Mouse (Mus musculus) midbrain, embryonic 15.5 days (tissue): ENCODE measurements around the gene Frmd6. TPM values are rescaled to one million over a fixed set of nuclear protein-coding genes. Genes with fewer than 3 reads are reported as not detected.
A peak's percentile ranks its signal among the peaks of the same experiment; 100 is the strongest.

Source experiments
- ATAC-seq: fragments of 200-750 bp; cut with Nextera tagmentation; replicated peaks from 2 replicates; pipeline ENCODE4 v1.8.0; 2017; ENCODE audit warnings: moderate TSS enrichment
- H3K27ac ChIP-seq: fragments of 300-500 bp; sonication (generic); 2 replicates; pipeline ENCODE4 v1.5.1; 2015; ENCODE audit warnings: mild to moderate bottlenecking, inconsistent platforms
- H3K27me3 ChIP-seq: fragments of 300-500 bp; sonication (generic); replicated peaks from 2 replicates; pipeline ENCODE4 v1.6.1; 2015; ENCODE audit warnings: inconsistent platforms
- H3K36me3 ChIP-seq: fragments of 300-500 bp; sonication (generic); replicated peaks from 2 replicates; pipeline ENCODE4 v1.6.1; 2015; ENCODE audit warnings: inconsistent platforms
- H3K4me1 ChIP-seq: fragments of 300-500 bp; sonication (generic); 2 replicates; pipeline ENCODE4 v1.6.1; 2015; ENCODE audit warnings: inconsistent platforms
- H3K4me2 ChIP-seq: fragments of 300-500 bp; sonication (generic); 2 replicates; pipeline ENCODE4 v1.6.1; 2015; ENCODE audit warnings: inconsistent platforms, mild to moderate bottlenecking, moderate library complexity
- H3K4me3 ChIP-seq: fragments of 300-500 bp; sonication (generic); 2 replicates; pipeline ENCODE4 v1.5.1; 2015; ENCODE audit warnings: mild to moderate bottlenecking, inconsistent platforms
- H3K9ac ChIP-seq: fragments of 300-500 bp; sonication (generic); 2 replicates; pipeline ENCODE4 v1.6.1; 2015; ENCODE audit warnings: mild to moderate bottlenecking, inconsistent platforms
- H3K9me3 ChIP-seq: fragments of 300-500 bp; sonication (generic); 2 replicates; pipeline ENCODE4 v1.6.1; 2016; ENCODE audit warnings: inconsistent platforms
- WGBS: fragments of 180-500 bp; shearing (Covaris S2); methylation state at CpG from one replicate; pipeline ENCODE4 v1.1.7; 2015; ENCODE audit warnings: mixed read lengths; 5-methylcytosine and 5-hydroxymethylcytosine counted together
- polyA plus RNA-seq: library from polyadenylated mRNA; unstranded; fragments of >200 nt; fragmentation: Nextera tagmentation; extraction: Ambion mirVana; gene quantifications from 2 replicates; pipeline ENCODE4 v1.2.1, GENCODE M21; 2015

Frmd6 gene
- 9.2 and 9.7 TPM in 2 replicates for polyA plus RNA-seq

DNA sequence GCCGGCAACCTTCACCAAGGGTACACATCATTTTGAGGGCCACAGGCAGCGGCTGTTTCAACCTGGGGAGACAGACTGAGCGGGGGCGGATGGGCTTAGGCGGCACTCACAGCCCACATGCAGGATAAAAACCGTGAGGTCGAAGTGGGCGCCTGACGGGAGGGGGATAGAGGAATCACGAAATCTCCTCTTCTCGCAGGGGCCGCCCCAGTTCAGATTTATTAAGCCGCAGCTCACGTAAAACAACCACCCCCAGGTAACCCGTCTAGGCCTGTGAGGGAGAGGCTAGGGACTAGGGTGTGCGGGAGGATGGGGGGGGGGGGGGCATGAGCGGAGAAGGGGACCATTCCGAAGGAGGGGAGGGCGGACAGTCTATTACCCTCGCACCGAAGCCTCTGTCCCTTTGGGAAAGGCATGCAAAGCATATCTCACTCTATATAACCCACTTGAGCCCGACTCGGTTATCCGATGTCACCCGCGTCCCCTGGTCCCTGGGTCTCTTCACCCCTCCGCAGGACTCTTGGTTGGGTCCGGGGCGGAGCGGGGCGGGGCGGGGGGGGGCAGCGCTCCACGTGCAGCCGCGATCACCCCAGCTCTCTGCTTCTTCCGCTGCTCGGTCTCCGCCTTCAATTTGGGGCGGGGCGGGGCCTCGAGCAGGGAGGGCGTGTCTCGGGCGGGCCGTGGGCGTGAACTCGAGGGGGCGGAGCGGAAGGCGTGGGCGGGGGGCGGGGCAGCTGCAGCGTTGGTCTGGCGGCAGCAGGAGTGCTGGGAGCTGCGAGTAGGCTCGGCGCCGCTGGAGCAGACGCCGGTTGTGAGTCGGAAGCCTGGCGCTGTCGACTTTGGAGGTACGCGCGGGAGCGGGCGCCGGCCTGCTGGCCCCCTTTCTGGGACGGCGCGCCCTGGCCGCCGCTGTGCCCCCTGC, at the start of gene Frmd6:
Gene Frmd6 (plus strand): TSS at position 786 of the 922 bp plus-strand sequence.
- no peaks in the 10 kb centered on the region for H3K27me3 ChIP-seq
- H3K4me3 ChIP-seq, result peak within 1 kb of the TSS; percentile 79
- WGBS, result under 1% methylated on average over 74 of the region's 75 CpGs
- peak; percentile 95 for ATAC-seq
- no peaks in the 10 kb centered on the region for H3K9me3 ChIP-seq
- H3K4me2 ChIP-seq, result peak within 1 kb of the TSS; percentile 82
- peak within 1 kb of the TSS; percentile 91 for H3K27ac ChIP-seq
- H3K4me1 ChIP-seq, result peaks cover 28% of the 10 kb centered on the region
- H3K36me3 ChIP-seq, result no peaks in the 10 kb centered on the region
- peak within 1 kb of the TSS; percentile 74 for H3K9ac ChIP-seq

DNA sequence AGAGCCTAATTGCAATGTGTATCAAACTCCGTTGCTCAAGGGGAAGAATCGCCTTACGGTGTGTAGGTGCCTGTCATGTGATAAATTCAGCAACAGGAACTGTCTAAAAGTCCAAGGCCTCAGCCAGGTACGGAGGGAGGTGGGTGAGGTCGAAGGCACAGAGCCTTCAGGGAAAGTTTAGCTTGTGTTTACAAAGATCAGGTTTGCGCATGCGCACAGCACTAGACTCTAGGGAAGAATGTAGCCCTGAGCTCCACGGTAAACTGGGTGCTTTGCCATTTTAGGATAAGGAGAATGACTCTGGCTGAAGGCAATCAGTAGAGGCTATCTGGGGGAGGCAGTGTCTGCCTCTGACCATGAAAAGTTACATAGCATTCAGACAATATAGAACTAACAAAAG, 49.7 kb upstream of the Frmd6 start:
- no peak for ATAC-seq
- Histone ChIP-seq H3K27me3 (no peaks in the 10 kb centered on the region), H3K9ac (no peak overlapping the region), H3K4me3 (no peak overlapping the region), H3K4me2 (no peak overlapping the region), H3K27ac (no peak overlapping the region), H3K4me1 (peaks cover 6% of the 10 kb centered on the region), H3K36me3 (no peaks in the 10 kb centered on the region), H3K9me3 (no peaks in the 10 kb centered on the region)
- WGBS, result 88% methylated on average over 8 of the region's 8 CpGs

DNA sequence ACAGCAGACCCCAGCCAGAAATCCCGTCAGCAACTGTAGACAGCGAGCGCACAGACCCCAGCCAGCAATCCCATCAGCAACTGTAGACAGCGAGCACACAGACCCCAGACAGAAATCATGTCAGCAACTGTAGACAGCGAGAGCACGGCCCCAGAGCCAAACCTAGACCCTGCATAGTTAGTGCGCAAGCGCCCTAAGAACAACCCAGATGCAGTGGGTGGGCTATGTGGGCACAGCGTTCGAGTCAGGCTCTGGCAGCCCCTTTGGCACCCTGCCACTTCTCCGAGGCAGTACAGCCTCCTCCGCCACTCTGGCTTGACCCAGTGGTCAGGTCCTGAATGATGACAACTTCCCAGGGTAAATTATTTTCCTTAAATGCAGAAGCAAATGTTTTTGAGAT, 48.6 kb upstream of the Frmd6 start:
- Histone ChIP-seq H3K4me2 (no peak overlapping the region), H3K36me3 (no peaks in the 10 kb centered on the region), H3K9me3 (no peaks in the 10 kb centered on the region), H3K9ac (no peak overlapping the region), H3K4me1 (peaks cover 6% of the 10 kb centered on the region; the same call in 1 of the 2 replicates), H3K27ac (no peak overlapping the region), H3K4me3 (no peak overlapping the region), H3K27me3 (no peaks in the 10 kb centered on the region)
- ATAC-seq, result no peak
- 81% methylated on average over 12 of the region's 12 CpGs for WGBS

DNA sequence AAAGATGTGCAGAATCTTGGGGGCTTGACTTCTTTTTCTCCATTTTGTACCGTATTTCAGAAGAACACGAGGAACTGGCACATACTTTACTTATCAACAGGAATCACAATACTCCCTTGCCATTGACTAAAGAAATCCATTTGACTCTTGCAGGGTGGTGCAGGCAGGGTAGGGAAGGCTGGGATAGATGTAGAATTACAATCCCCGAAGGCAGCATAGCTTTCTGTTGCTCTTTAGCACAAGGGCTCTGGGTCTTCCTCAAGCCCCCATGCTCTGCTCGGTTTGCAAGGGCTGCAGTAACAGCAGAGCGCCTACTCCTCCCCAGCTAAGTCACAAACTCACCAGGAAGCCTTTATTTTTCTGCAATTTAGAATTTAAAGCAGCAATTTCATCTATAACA, 47.8 kb upstream of the Frmd6 start:
- Histone ChIP-seq H3K4me2 (no peak overlapping the region), H3K4me1 (peaks cover 6% of the 10 kb centered on the region; the same call in 1 of the 2 replicates), H3K27ac (peak overlapping the region; percentile 63), H3K9me3 (no peaks in the 10 kb centered on the region), H3K36me3 (no peaks in the 10 kb centered on the region), H3K27me3 (no peaks in the 10 kb centered on the region), H3K9ac (no peak overlapping the region), H3K4me3 (no peak overlapping the region)
- no peak for ATAC-seq
- WGBS, result 57% methylated on average over 5 of the region's 5 CpGs

DNA sequence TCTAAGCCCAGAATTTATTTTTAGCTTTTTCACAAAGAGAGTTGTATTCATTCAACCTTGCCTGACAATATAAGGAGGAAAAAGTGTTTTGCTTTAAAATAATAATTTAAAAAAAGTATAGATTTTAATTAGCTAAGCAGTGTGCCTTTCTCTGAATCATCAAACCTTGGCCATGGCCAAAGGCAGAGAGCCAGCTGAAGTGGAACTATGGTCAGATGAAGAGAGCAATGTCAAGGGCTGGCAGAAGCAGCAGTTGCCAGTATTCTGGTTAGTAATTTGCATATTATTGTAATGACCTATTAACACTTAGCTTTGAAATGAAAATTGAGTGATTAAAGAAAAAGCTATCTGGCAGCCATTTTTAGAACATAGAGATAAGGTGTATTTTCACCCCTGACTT, 47.4 kb upstream of the Frmd6 start:
- Histone ChIP-seq H3K27ac (no peak overlapping the region), H3K9ac (no peak overlapping the region), H3K36me3 (no peaks in the 10 kb centered on the region), H3K4me1 (peaks cover 9% of the 10 kb centered on the region), H3K4me3 (no peak overlapping the region), H3K27me3 (no peaks in the 10 kb centered on the region), H3K4me2 (no peak overlapping the region), H3K9me3 (no peaks in the 10 kb centered on the region)
- ATAC-seq, result no peak

DNA sequence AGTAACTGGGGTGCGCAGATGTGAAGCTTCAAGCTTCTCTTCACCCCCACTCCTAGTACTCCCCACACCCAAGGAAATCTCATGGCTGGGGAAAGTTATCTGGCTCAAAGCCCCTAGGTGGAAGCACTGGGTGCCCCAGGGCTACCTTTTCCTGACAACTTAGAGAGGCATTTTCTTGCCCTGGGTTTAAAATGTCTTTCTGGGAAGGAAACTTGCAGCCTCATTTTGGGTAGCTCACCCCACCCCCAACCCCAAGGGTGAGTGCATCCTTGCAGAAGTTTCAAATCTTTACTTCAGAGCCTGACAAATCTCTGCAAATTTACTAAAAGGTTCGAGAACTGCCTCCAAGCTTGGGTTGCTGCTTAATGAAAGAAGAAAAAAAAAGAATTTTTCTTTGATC, 47.0 kb upstream of the Frmd6 start:
- Histone ChIP-seq H3K27me3 (no peaks in the 10 kb centered on the region), H3K4me1 (peaks cover 13% of the 10 kb centered on the region), H3K4me2 (no peak overlapping the region), H3K9ac (no peak overlapping the region), H3K27ac (no peak overlapping the region), H3K4me3 (no peak overlapping the region), H3K36me3 (no peaks in the 10 kb centered on the region), H3K9me3 (no peaks in the 10 kb centered on the region)
- 65% methylated on average over 2 of the region's 2 CpGs for WGBS
- ATAC-seq, result no peak

DNA sequence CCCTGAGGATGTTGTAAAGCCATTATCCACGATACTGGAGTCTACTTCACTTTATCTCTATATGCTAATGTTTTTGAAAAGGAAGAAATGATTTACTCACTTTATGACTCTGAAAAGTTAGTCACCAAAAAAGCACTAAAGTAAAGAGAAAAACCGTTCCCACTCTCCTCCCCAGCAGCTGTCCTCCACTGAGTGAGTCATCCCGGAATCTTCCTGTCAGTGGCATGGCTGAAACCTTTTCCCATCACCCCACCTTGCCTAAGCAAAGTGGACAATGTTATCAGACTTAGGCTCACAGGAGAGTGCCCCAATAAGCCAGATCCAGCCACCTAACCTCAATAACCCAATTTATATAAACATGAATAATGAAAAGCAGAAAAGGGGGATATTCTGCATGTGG, 46.6 kb upstream of the Frmd6 start:
- Histone ChIP-seq H3K27ac (no peak overlapping the region), H3K4me3 (no peak overlapping the region), H3K27me3 (no peaks in the 10 kb centered on the region), H3K4me1 (peaks cover 17% of the 10 kb centered on the region), H3K9ac (no peak overlapping the region), H3K36me3 (no peaks in the 10 kb centered on the region), H3K4me2 (no peak overlapping the region), H3K9me3 (no peaks in the 10 kb centered on the region)
- 55% methylated on average over 3 of the region's 3 CpGs for WGBS
- no peak for ATAC-seq

DNA sequence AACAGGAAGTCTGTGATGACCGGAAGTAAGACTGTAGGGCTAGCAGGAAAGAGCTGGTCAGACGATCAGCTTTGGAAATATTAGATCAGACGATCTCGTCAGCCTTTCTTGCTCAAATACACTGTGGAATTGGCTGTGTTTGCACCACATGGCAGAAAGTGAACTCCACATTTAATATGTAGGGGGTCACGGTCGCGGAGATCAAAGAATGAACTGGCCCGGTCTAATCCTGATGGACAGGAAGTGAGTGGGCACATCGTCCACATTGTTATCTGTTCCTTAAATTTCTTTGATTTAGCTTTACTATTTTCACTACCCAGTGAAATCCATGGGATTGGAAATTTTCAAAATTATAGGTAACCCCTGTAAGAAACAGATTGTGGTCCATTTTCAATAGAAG, 42.3 kb upstream of the Frmd6 start:
- Histone ChIP-seq H3K9ac (no peak overlapping the region), H3K4me3 (no peak overlapping the region), H3K27ac (no peak overlapping the region), H3K4me1 (peaks cover 19% of the 10 kb centered on the region), H3K4me2 (peak overlapping the region; percentile 39), H3K9me3 (no peaks in the 10 kb centered on the region), H3K36me3 (no peaks in the 10 kb centered on the region), H3K27me3 (no peaks in the 10 kb centered on the region)
- ATAC-seq, result peak; percentile 18; the same call in 1 of the 2 replicates
- WGBS, result 19% methylated on average over 9 of the region's 9 CpGs

DNA sequence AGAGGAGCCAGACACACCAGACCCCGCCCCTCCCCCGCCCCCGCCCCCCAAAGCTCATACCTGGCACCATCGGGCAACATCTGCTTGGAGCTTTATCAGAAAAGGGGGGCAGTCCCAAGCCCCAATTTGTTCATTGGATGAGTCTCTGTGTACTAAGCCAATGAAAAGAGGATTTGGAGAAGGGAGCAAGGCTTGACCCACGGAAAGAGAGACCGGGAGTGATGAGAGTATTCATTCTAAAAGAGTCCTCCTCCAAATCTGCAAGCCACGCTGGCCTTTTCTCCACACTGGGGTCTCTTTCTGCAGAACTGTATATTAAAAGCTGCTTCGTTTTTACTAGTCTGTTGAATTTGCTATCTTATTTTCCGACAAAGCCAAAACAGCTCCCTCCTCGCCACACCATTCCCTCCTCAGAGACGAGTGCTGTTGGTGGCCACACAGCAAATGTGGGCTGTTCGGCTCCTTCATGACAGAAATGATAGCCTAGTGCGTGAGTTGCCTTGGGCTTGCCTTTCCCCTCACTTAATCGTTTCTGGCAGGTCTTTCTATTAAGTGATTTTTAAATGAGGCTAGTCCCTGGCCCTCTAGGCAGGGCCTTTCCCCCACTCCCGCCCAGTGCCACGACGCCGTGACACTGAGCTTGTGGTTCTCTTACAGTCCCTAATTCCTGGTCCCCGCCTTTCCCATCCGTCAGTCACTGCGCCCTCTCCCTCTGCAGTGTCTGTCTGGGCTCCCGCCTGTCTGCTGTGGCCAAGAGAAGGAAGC, 41.7 kb upstream of the Frmd6 start:
- peak overlapping the region; percentile 13; the same call in 1 of the 2 replicates for H3K27ac ChIP-seq
- 17% methylated on average over 22 of the region's 22 CpGs for WGBS
- H3K9ac ChIP-seq, result 0 out of 2 replicates have a peak overlapping the region, but pooled peaks have one; percentile 13
- ATAC-seq, result peak; percentile 85
- no peaks in the 10 kb centered on the region for H3K27me3 ChIP-seq
- no peaks in the 10 kb centered on the region for H3K9me3 ChIP-seq
- peak overlapping the region; percentile 39 for H3K4me2 ChIP-seq
- H3K4me3 ChIP-seq, result peak overlapping the region; percentile 11
- H3K4me1 ChIP-seq, result peaks cover 17% of the 10 kb centered on the region
- H3K36me3 ChIP-seq, result no peaks in the 10 kb centered on the region

DNA sequence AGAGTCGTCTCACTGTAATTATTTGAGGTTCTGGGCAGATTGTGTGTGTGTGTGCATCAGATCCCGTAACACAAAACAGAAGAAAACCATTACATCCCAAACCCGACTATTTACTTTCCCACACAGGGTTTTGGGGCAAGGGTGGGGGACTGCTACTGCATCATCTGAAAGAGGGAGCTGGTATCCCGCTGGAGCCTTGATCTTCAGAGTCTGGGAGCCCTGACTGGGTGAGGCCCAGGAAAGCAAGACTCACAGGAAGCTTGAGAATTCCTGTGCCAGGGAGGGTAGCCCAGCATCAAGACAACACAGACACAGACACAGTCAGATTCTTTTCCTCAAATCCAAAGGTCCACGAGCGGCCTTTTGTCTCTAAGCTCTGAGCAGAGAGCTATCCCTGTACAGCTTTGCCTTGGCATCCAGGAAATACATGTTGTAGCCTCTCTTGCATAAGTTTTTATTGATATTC, 41.0 kb upstream of the Frmd6 start:
- H3K9me3 ChIP-seq, result no peaks in the 10 kb centered on the region
- no peaks in the 10 kb centered on the region for H3K27me3 ChIP-seq
- no peak overlapping the region for H3K9ac ChIP-seq
- peak; percentile 42 for ATAC-seq
- 32% methylated on average over 6 of the region's 6 CpGs for WGBS
- 0 out of 2 replicates have a peak overlapping the region, but pooled peaks have one; percentile 11 for H3K4me3 ChIP-seq
- peaks cover 17% of the 10 kb centered on the region for H3K4me1 ChIP-seq
- H3K36me3 ChIP-seq, result no peaks in the 10 kb centered on the region
- H3K4me2 ChIP-seq, result peak overlapping the region; percentile 39
- peak overlapping the region; percentile 13; the same call in 1 of the 2 replicates for H3K27ac ChIP-seq

DNA sequence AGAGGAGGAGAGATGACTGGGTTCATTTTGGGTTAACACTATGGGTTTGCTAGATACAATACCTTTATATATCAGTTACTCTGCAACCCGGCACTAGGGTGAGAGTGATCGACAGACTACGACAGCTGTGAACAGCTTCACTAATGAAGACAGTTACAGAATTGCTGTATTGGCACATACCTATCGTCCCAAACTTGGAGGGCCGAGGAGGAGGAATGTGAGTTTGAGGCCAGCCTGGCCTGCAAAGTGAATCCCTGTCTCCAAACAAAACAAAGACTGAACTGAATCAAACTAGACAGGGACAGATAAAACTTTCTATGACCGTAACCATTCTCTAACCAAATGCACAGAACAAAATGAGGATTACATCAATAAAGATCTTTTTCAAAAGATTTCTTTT, 36.0 kb upstream of the Frmd6 start:
- Histone ChIP-seq H3K4me3 (no peak overlapping the region), H3K27me3 (no peaks in the 10 kb centered on the region), H3K9me3 (no peaks in the 10 kb centered on the region), H3K27ac (no peak overlapping the region), H3K36me3 (no peaks in the 10 kb centered on the region), H3K9ac (no peak overlapping the region), H3K4me1 (no peaks in the 10 kb centered on the region), H3K4me2 (no peak overlapping the region)
- WGBS, result 90% methylated on average over 6 of the region's 6 CpGs
- no peak for ATAC-seq

DNA sequence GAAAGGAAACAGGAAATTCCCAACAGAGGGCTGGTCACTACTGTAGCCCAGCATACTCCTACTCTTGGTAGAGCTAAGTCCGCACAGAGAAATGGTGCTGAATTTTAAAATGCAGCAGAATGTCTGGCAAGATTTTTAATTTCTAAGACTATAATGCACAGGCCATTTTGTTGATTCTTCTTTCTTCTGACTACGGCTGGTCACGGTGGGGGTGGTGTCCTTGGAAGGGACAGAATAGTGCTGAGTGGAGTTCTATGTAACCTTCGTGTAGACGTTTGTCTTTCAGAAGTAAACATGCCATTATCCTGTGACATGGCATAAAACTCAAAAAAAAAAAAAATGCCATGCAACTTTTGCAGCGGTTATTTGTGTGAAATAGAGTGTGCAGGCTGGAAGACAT, 32.0 kb upstream of the Frmd6 start:
- ATAC-seq, result no peak
- Histone ChIP-seq H3K27me3 (no peaks in the 10 kb centered on the region), H3K9ac (no peak overlapping the region), H3K9me3 (no peaks in the 10 kb centered on the region), H3K4me1 (peaks cover 6% of the 10 kb centered on the region), H3K4me3 (no peak overlapping the region), H3K27ac (no peak overlapping the region), H3K4me2 (no peak overlapping the region), H3K36me3 (no peaks in the 10 kb centered on the region)
- WGBS, result 88% methylated on average over 6 of the region's 6 CpGs
